Mouse (Mus musculus): ENCODE measurements around the gene Pitx3. TPM values are rescaled to one million over a fixed set of nuclear protein-coding genes. Genes with fewer than 3 reads are reported as not detected.

Gene Pitx3
- polyA plus RNA-seq, 1 experiment from 2014 or later = not detected

GRCm38 (mm10) chr19:46124651-46125050, 23.5 kb downstream of the Pitx3 start:
- Histone ChIP-seq H3K4me2 (ENCODE audit: low read depth, low read length, severe bottlenecking) (no peak overlapping the region), H3K9ac (ENCODE audit: low read length) (no peak overlapping the region), H3K4me1 (replicated peaks; ENCODE audit: control insufficient read depth, insufficient read depth, low read length) (no peaks in the 10 kb centered on the region), H3K9me3 (ENCODE audit: control insufficient read depth, low read length) (no peaks in the 10 kb centered on the region), H3K27me3 (ENCODE audit: control insufficient read depth, insufficient read depth, low read length) (no peaks in the 10 kb centered on the region), H3K4me3 (ENCODE audit: low read depth, low read length) (no peak overlapping the region), H3K27ac (ENCODE audit: low read depth, low read length) (no peak overlapping the region), H3K36me3 (ENCODE audit: control insufficient read depth, insufficient read depth, low read length) (no peaks in the 10 kb centered on the region)
- DNase-seq (ENCODE audit: low spot score) (no peak), ATAC-seq (replicated peaks; ENCODE audit: low FRiP score) (no peak)

GRCm38 (mm10) chr19:46123876-46124275, 24.2 kb downstream of the Pitx3 start:
- DNase-seq (ENCODE audit: low spot score) (no peak), ATAC-seq (replicated peaks; ENCODE audit: low FRiP score) (no peak)
- Histone ChIP-seq H3K4me1 (replicated peaks; ENCODE audit: control insufficient read depth, insufficient read depth, low read length) (no peaks in the 10 kb centered on the region), H3K9me3 (ENCODE audit: control insufficient read depth, low read length) (no peaks in the 10 kb centered on the region), H3K27me3 (ENCODE audit: control insufficient read depth, insufficient read depth, low read length) (no peaks in the 10 kb centered on the region), H3K36me3 (ENCODE audit: control insufficient read depth, insufficient read depth, low read length) (no peaks in the 10 kb centered on the region), H3K4me3 (ENCODE audit: low read depth, low read length) (no peak overlapping the region), H3K27ac (ENCODE audit: low read depth, low read length) (no peak overlapping the region), H3K9ac (ENCODE audit: low read length) (no peak overlapping the region), H3K4me2 (ENCODE audit: low read depth, low read length, severe bottlenecking) (no peak overlapping the region)
- WGBS = 85% methylated on average over 3 of the region's 3 CpGs

GRCm38 (mm10) chr19:46120872-46121271, 27.3 kb downstream of the Pitx3 start:
- ATAC-seq (replicated peaks; ENCODE audit: low FRiP score) = no peak
- no peaks in the 10 kb centered on the region for H3K36me3 ChIP-seq (ENCODE audit: control insufficient read depth, insufficient read depth, low read length)
- no peaks in the 10 kb centered on the region for H3K4me1 ChIP-seq (replicated peaks; ENCODE audit: control insufficient read depth, insufficient read depth, low read length)
- WGBS = 80% methylated on average over 6 of the region's 6 CpGs
- no peak overlapping the region for H3K4me2 ChIP-seq (ENCODE audit: low read depth, low read length, severe bottlenecking)
- H3K4me3 ChIP-seq (ENCODE audit: low read depth, low read length) = no peak overlapping the region
- no peak overlapping the region for H3K27ac ChIP-seq (ENCODE audit: low read depth, low read length)
- no peak overlapping the region for H3K9ac ChIP-seq (ENCODE audit: low read length)
- H3K9me3 ChIP-seq (ENCODE audit: control insufficient read depth, low read length) = no peaks in the 10 kb centered on the region
- no peak for DNase-seq (ENCODE audit: low spot score)
- no peaks in the 10 kb centered on the region for H3K27me3 ChIP-seq (ENCODE audit: control insufficient read depth, insufficient read depth, low read length)

- ATAC-seq (replicated peaks; ENCODE audit: low FRiP score) (no peak), DNase-seq (ENCODE audit: low spot score) (no peak)
- Histone ChIP-seq H3K27me3 (ENCODE audit: control insufficient read depth, insufficient read depth, low read length) (no peaks in the 10 kb centered on the region), H3K4me1 (replicated peaks; ENCODE audit: control insufficient read depth, insufficient read depth, low read length) (no peaks in the 10 kb centered on the region), H3K36me3 (ENCODE audit: control insufficient read depth, insufficient read depth, low read length) (no peaks in the 10 kb centered on the region), H3K9ac (ENCODE audit: low read length) (no peak overlapping the region), H3K9me3 (ENCODE audit: control insufficient read depth, low read length) (no peaks in the 10 kb centered on the region), H3K27ac (ENCODE audit: low read depth, low read length) (no peak overlapping the region), H3K4me3 (ENCODE audit: low read depth, low read length) (no peak overlapping the region), H3K4me2 (ENCODE audit: low read depth, low read length, severe bottlenecking) (no peak overlapping the region)
- WGBS = 89% methylated on average over 3 of the region's 3 CpGs
Measured at GRCm38 (mm10) chr19:46119458-46119857, 28.7 kb downstream of the Pitx3 start.

DNA sequence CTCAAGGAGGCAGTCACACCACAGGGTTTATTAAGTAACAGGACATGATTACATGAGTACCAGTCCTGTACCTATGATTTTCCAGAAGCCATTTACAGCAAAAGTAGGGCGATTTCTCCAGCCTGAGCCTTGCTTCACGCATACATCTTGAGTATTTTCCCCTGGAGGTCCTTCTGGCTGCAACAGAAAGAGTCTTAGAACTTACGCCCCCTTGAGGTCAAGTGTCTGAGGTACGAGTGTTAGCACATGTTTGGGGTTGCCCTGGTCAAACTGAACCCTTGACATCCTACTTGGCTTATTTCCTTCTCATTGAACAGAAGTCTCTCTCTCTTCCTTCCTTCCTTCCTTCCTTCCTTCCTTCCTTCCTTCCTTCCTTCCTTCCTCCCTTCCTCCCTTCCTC, 33.5 kb downstream of the Pitx3 start:
- 58% methylated on average over 4 of the region's 4 CpGs for WGBS
- no peak overlapping the region for H3K9ac ChIP-seq (ENCODE audit: low read length)
- H3K4me2 ChIP-seq (ENCODE audit: low read depth, low read length, severe bottlenecking) = no peak overlapping the region
- no peaks in the 10 kb centered on the region for H3K4me1 ChIP-seq (replicated peaks; ENCODE audit: control insufficient read depth, insufficient read depth, low read length)
- no peak for ATAC-seq (replicated peaks; ENCODE audit: low FRiP score)
- H3K9me3 ChIP-seq (ENCODE audit: control insufficient read depth, low read length) = no peaks in the 10 kb centered on the region
- no peaks in the 10 kb centered on the region for H3K36me3 ChIP-seq (ENCODE audit: control insufficient read depth, insufficient read depth, low read length)
- no peak overlapping the region for H3K4me3 ChIP-seq (ENCODE audit: low read depth, low read length)
- no peak for DNase-seq (ENCODE audit: low spot score)
- no peaks in the 10 kb centered on the region for H3K27me3 ChIP-seq (ENCODE audit: control insufficient read depth, insufficient read depth, low read length)
- no peak overlapping the region for H3K27ac ChIP-seq (ENCODE audit: low read depth, low read length)

DNA sequence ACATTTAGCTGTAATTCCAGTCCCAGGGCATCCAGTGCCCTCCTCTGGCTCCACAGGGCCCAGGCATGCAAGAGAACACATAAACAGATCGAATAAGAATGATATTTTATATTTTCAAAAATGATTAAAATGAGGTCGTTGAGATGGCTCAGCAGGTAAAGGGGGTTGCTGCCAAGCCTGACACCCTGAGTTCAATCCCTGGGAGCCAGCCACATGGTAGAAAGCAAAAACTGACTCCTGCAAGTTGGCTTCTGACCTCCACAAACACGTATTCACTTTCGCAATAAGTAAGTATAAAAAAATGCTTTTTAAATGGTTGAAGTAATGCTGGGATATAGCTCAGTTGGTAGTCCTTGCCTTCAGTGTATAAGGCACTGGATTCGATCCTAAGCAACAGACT, 37.3 kb downstream of the Pitx3 start:
- no peak overlapping the region for H3K4me3 ChIP-seq (ENCODE audit: low read depth, low read length)
- H3K27ac ChIP-seq (ENCODE audit: low read depth, low read length) = no peak overlapping the region
- WGBS = 91% methylated on average over 5 of the region's 5 CpGs
- H3K36me3 ChIP-seq (ENCODE audit: control insufficient read depth, insufficient read depth, low read length) = no peaks in the 10 kb centered on the region
- no peaks in the 10 kb centered on the region for H3K9me3 ChIP-seq (ENCODE audit: control insufficient read depth, low read length)
- DNase-seq (ENCODE audit: low spot score) (no peak), ATAC-seq (replicated peaks; ENCODE audit: low FRiP score) (no peak)
- H3K27me3 ChIP-seq (ENCODE audit: control insufficient read depth, insufficient read depth, low read length) = no peaks in the 10 kb centered on the region
- no peaks in the 10 kb centered on the region for H3K4me1 ChIP-seq (replicated peaks; ENCODE audit: control insufficient read depth, insufficient read depth, low read length)
- no peak overlapping the region for H3K9ac ChIP-seq (ENCODE audit: low read length)
- no peak overlapping the region for H3K4me2 ChIP-seq (ENCODE audit: low read depth, low read length, severe bottlenecking)

- no peaks in the 10 kb centered on the region for H3K27me3 ChIP-seq (ENCODE audit: control insufficient read depth, insufficient read depth, low read length)
- H3K4me2 ChIP-seq (ENCODE audit: low read depth, low read length, severe bottlenecking) = no peak overlapping the region
- no peak for DNase-seq (ENCODE audit: low spot score)
- WGBS = 65% methylated on average over 2 of the region's 2 CpGs
- H3K27ac ChIP-seq (ENCODE audit: low read depth, low read length) = no peak overlapping the region
- H3K4me1 ChIP-seq (replicated peaks; ENCODE audit: control insufficient read depth, insufficient read depth, low read length) = no peaks in the 10 kb centered on the region
- no peaks in the 10 kb centered on the region for H3K36me3 ChIP-seq (ENCODE audit: control insufficient read depth, insufficient read depth, low read length)
- ATAC-seq (replicated peaks; ENCODE audit: low FRiP score) = no peak
- H3K9me3 ChIP-seq (ENCODE audit: control insufficient read depth, low read length) = no peaks in the 10 kb centered on the region
- no peak overlapping the region for H3K9ac ChIP-seq (ENCODE audit: low read length)
- H3K4me3 ChIP-seq (ENCODE audit: low read depth, low read length) = no peak overlapping the region
Measured at GRCm38 (mm10) chr19:46110214-46110613, 37.9 kb downstream of the Pitx3 start.

DNA sequence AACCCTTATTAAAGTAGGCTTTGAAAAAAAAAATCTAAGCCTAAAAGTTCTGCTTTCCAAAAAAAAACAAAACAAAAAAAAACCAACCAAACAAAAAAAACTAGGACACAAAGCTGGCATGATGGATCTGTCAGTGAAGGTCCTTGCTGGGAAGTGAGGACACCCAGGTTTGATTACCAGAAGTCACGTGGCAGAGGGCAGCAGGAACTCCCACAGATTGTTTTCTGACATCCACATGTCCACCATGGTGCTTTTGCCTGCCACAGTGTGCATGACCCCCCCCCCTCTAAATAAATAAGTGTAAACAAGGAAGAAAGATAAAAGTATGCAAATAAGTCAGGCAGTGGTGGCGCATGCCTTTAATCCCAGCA, 44.0 kb downstream of the Pitx3 start:
- H3K27me3 ChIP-seq (ENCODE audit: control insufficient read depth, insufficient read depth, low read length) = no peaks in the 10 kb centered on the region
- H3K4me3 ChIP-seq (ENCODE audit: low read depth, low read length) = no peak overlapping the region
- no peaks in the 10 kb centered on the region for H3K9me3 ChIP-seq (ENCODE audit: control insufficient read depth, low read length)
- no peak overlapping the region for H3K9ac ChIP-seq (ENCODE audit: low read length)
- DNase-seq (ENCODE audit: low spot score) (no peak), ATAC-seq (replicated peaks; ENCODE audit: low FRiP score) (no peak)
- H3K27ac ChIP-seq (ENCODE audit: low read depth, low read length) = no peak overlapping the region
- no peaks in the 10 kb centered on the region for H3K36me3 ChIP-seq (ENCODE audit: control insufficient read depth, insufficient read depth, low read length)
- no peak overlapping the region for H3K4me2 ChIP-seq (ENCODE audit: low read depth, low read length, severe bottlenecking)
- WGBS = 76% methylated on average over 2 of the region's 2 CpGs
- no peaks in the 10 kb centered on the region for H3K4me1 ChIP-seq (replicated peaks; ENCODE audit: control insufficient read depth, insufficient read depth, low read length)

DNA sequence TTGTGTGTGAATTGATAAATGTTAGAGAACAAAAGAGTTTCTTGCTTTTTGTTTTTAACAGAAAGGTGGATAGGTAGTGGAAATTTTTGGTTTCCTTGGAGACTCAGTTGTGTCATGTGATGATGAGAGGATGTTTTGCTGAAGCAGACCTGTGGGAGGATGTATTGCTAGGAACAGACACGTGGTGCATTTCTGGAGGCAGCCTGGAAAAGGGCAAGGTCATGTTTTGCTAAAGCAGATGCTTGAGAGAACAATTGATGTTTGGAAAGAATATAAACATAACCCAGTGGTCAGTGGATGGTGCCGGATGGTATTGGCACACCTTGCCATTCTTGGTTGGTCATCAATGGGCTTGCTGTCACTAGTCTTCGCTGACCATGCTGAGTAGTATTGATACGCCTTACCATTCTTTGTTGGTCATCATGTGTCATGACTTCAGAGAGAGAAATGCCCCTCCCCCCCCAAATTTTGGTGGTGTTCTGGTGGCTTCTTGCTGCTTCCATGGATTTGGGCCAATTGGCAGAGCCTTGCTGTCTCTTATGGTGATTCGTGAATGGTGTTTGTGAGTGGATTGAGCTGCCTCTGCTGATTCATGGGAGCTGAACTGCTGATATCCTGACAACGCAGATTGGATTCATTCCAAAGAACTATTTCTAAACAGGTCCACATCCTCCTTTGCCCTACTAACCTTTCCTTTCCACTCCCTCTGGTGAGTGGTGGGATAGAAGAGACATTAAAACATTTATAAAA, 44.5 kb downstream of the Pitx3 start:
- no peaks in the 10 kb centered on the region for H3K27me3 ChIP-seq (ENCODE audit: control insufficient read depth, insufficient read depth, low read length)
- 92% methylated on average over 6 of the region's 6 CpGs for WGBS
- H3K9me3 ChIP-seq (ENCODE audit: control insufficient read depth, low read length) = no peaks in the 10 kb centered on the region
- H3K27ac ChIP-seq (ENCODE audit: low read depth, low read length) = no peak overlapping the region
- ATAC-seq (replicated peaks; ENCODE audit: low FRiP score) = no peak
- no peak overlapping the region for H3K4me3 ChIP-seq (ENCODE audit: low read depth, low read length)
- no peak for DNase-seq (ENCODE audit: low spot score)
- H3K4me2 ChIP-seq (ENCODE audit: low read depth, low read length, severe bottlenecking) = no peak overlapping the region
- no peak overlapping the region for H3K9ac ChIP-seq (ENCODE audit: low read length)
- no peaks in the 10 kb centered on the region for H3K36me3 ChIP-seq (ENCODE audit: control insufficient read depth, insufficient read depth, low read length)
- H3K4me1 ChIP-seq (replicated peaks; ENCODE audit: control insufficient read depth, insufficient read depth, low read length) = no peaks in the 10 kb centered on the region

All from forebrain, embryonic 11.5 days (tissue).